Mouse (Mus musculus) liver, adult 2 months (tissue): ENCODE results near the gene Gm853.

Experiments used
- CTCF ChIP-seq: fragments of 200-500 bp; IDR thresholded peaks from 2 replicates; pipeline ENCODE4 v1.5.1; 2011; ENCODE audit warnings: low read depth, low read length, control low read depth
- POLR2A ChIP-seq: fragments of 200-500 bp; IDR thresholded peaks from 2 replicates; pipeline ENCODE4 v1.6.1; 2011; ENCODE audit warnings: low read length, control low read depth; ENCODE audit not compliant: insufficient read depth; ENCODE audit errors: extremely low read depth

- TF ChIP-seq CTCF (no peak), POLR2A (no peak)
These were observed 46.5 kb upstream of the Gm853 start for GRCm38 (mm10) chr4:130268736-130269135.
